Mouse (Mus musculus) liver, adult 2 months (tissue): ENCODE measurements around the gene Hsd3b4.
"Not testable (repeated sequence)": the region's sequence is repeated elsewhere in the genome, so short reads cannot be mapped to it uniquely, and the experiment has no call there.

Experiments used
- CTCF ChIP-seq: fragments of 200-500 bp; IDR thresholded peaks from 2 replicates; pipeline ENCODE4 v1.5.1; 2011; ENCODE audit warnings: low read depth, low read length, control low read depth
- POLR2A ChIP-seq: fragments of 200-500 bp; IDR thresholded peaks from 2 replicates; pipeline ENCODE4 v1.6.1; 2011; ENCODE audit warnings: low read length, control low read depth; ENCODE audit not compliant: insufficient read depth; ENCODE audit errors: extremely low read depth

GRCm38 (mm10) chr3:98495055-98495454, 15.3 kb downstream of the Hsd3b4 start:
- TF ChIP-seq POLR2A, CTCF: not testable (repeated sequence)
